Mouse (Mus musculus) gonadal fat pad, adult 2 months (tissue): Measurements from ENCODE around the gene P3h1. TPM values are rescaled to one million over a fixed set of nuclear protein-coding genes. Genes with fewer than 3 reads are reported as not detected.
A peak's percentile ranks its signal among the peaks of the same experiment; 100 is the strongest.

Source experiments
- DNase-seq: peaks from one replicate; pipeline ENCODE4 v3.0.0-alpha.2; 2012; ENCODE audit warnings: low read depth
- polyA plus RNA-seq: library from polyadenylated mRNA; depleted of rRNA; stranded (reverse); fragments of >200 nt; gene quantifications from 2 replicates; pipeline ENCODE4 v1.2.3, GENCODE M21; 2012; rRNA removed

Gene P3h1
- polyA plus RNA-seq: 21.0 and 26.6 TPM in 2 replicates

GRCm38 (mm10) chr4:119232410-119233255 is at the start of gene P3h1, which contains the start of gene AU022252:
P3h1 (plus strand) TSS chr4:119232915.
AU022252 (minus strand) TSS chr4:119232712.
- peak; percentile 90 for DNase-seq

- no peak for DNase-seq
Observed at GRCm38 (mm10) chr4:119183525-119183924, 49.2 kb upstream of the P3h1 start.

DNA sequence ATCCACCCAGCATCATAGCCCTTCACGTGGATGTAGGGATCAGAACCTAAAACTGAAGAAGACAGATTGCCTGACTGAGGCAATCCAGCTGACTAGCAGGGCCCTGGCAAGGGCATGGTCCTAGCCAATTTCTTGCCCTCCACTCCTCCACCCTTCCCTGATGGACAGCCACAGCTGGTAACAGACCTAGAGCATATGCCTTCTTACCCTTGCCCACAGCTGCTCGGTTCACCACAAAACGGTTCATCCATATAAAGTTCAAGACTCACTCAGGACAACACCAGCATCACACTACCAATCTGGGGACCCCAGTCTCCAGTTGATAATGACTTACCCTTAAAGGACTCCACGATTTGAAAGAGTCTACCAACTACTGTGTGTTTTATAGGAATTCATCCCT is 46.9 kb upstream of the P3h1 start:
- no peak for DNase-seq

- no peak for DNase-seq
Observed at GRCm38 (mm10) chr4:119188060-119188785, 44.5 kb upstream of the P3h1 start.

DNA sequence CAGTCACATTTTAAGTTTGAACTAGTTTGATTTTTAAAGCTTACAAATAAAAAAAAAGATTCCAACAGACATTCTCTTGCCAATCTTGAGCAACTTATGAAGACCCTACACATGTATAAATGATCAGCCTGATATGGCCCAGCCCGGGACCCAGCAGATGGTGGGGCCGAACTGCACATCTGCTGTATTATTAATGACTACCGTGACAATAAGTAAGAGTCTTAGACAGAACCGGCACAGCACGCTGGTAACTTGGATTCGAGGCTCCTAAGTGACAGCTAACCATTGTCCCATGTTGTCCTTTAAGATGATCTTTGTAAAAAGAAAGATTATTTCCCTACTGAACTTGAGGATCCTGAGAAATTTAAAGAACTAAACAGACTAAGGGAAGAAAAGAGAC is 43.3 kb upstream of the P3h1 start:
- no peak for DNase-seq

DNA sequence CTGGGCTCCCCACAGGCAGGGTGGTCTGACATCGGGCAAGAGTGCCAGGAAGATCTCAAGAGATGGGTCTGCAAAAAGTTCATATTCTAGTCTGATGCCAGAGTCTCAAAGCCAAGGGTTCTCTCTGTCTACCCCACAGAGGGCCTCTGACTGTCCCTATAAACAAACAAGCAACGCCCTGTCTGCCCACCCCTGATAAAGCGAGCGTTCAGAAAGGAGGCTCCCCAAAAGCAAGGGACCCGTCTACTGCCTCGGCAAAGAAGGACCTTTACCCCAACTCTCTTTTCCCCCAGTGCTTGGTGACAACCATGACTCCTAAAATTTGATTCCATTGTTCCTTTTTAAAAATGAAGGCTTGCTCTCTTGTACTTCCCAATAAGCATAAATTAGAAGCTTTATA is 42.9 kb upstream of the P3h1 start, which contains the start of gene Ermap:
TSS of gene Ermap (minus strand) at position 148 of the 400 bp plus-strand sequence.
- DNase-seq: no peak

- no peak for DNase-seq
Observed at GRCm38 (mm10) chr4:119190618-119191017, 42.1 kb upstream of the P3h1 start.

DNA sequence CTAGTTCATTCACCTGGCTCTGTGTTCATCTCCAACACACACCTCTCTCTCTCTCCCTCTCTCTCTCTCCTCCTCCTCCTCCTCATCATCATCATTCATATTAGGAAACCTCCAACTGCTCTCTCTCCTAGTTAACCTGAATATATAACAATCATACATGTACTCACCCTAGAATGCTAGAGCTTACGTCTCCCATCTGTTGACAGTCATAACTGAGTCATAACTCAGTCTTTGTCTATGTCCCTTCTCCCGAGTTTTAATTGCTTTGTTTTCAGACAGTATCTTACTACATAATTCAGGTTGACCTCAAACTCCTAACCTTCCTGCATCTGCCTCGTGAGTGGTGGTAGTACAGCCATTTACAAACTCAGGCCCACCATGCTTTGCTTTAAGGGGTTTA is 41.4 kb upstream of the P3h1 start:
- no peak for DNase-seq

- no peak for DNase-seq
Observed at GRCm38 (mm10) chr4:119192757-119193156, 40.0 kb upstream of the P3h1 start.

DNA sequence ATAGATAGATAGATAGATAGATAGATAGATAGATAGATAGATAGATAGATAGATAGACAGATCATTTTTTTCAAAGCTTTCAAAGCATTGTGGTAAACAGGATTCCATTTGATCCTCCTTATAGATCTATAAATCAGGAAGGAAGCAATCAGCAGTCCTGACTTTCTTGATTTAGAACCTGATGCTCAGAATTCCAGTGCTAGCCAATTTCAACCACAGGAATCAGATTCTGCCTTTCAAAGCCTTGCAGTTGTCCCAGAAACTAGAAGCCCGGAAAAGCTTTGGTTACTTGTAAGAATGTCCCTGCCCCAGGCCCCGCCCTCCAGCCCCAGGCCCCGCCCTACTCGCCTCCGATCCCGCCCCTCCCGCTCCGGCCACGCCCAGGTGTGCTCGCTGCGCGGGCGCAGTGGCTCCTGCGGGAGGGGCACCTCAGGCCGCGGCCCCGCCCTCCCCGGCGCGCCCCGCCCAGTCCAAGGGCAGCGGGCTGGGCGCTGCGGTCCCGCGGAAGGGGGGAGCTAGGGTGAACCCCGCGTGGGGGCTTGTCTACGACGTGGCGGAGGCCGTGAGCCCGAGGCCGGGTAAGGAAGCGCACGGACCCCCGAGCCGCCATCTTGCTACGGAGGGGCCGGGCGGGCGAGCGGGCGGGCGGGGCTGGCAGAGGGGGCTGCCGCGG is 37.7 kb upstream of the P3h1 start, which contains the start of gene Svbp:
TSS of gene Svbp (plus strand) at position 398 of the 673 bp plus-strand sequence.
- DNase-seq: no peak

DNA sequence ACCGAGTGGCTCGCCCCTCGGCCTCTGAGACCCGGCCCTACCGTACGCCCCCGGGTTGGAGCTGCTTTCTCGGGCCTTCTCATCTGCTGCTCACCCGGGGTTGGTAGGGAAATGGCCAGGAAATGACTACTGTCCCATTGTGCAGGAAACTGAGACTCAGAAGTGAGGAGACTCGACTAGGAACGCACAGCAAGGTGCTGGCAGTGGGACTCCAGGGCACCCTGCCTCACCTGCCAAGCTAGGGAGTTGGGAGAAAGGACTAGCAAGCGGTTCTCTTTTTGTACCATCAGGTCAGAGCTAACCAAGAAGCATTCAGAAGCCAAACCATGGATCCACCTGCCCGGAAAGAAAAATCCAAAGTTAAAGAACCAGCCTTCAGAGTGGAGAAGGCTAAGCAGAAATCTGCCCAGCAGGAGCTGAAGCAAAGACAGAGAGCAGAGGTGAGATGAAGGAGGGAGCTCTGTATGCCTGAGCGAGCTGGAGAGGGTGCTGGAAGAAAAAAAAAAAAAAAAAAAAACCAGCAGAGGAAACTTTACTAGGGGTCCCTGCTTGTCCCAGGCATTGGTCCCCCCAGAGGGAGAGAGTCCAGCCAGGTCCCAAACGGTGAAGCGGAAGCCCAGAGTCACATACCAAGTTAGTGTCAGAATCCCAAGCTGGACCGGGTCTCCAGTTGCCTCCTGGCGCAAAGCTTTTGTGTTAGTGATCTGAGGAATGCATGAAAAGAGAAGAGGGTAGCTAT is 37.0 kb upstream of the P3h1 start:
- DNase-seq: no peak

GRCm38 (mm10) chr4:119198105-119198504 is 34.6 kb upstream of the P3h1 start:
- no peak for DNase-seq

GRCm38 (mm10) chr4:119204672-119205071 is 28.0 kb upstream of the P3h1 start:
- no peak for DNase-seq

DNA sequence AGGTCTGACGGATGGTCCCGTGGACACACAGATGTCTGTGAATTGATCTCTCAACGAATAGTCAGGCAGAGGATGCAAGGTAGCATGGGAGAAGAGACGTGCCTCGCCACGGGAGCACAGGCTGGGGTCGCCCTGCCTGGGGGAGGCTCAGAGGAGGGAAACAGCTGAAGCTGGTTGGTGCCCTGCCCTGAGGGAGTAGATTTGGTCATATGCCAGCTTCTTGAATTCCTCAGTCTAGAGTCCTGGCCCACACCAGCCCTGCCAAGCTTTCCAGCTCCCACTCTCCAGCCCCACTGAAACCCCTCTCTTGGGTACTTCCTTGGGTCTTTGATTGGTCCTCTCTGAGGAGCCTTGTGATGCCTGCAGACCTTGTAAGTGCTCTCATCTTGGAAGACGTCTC is 16.0 kb upstream of the P3h1 start:
- DNase-seq: no peak

GRCm38 (mm10) chr4:119218169-119218568 is 14.5 kb upstream of the P3h1 start, which contains the start of gene Tmem269:
Tmem269 (minus strand) TSS chr4:119218217.
- DNase-seq: no peak

- DNase-seq: no peak
Observed at GRCm38 (mm10) chr4:119223696-119224095, 9.0 kb upstream of the P3h1 start.

- no peak for DNase-seq
Observed at GRCm38 (mm10) chr4:119224534-119224933, 8.2 kb upstream of the P3h1 start.

DNA sequence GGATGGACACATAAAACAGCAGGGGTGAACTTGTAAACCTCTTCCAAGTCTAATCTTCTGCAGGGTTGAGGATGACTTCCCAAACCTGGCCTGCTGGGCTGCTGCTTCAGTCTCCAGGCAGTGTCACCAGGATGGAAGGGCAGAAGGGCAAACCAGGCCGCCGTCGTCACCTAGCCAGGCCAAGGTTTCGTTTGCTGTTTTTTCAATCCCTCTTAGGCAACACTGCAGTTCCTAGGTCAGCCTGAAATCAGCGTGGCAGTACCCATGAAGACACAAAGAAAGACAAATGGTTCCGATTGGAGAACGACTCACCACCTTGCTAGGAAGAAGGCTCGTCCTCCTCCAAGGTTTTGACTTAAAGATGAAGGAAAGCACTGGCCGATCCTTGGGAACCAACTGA is 7.0 kb upstream of the P3h1 start:
- no peak for DNase-seq

DNA sequence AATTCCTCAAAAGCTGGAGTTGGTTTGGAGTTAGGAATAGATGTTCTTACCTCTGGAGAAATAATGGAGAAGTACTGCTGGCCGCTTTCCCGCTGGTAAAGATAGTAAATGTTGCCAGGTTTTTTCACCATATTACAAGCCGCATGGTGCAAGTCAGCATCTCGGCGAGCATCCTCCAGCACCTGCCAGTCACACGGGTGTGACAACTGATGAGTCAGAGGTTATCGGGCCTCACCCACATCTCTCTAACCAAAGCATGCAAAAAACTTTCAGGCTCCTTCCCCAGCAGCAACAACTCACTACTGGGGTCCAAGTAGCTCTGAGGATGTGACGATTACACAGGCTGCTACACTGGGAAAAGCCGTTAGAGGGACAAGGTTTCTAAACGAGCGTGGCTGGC is 6.0 kb upstream of the P3h1 start:
- DNase-seq: no peak

DNA sequence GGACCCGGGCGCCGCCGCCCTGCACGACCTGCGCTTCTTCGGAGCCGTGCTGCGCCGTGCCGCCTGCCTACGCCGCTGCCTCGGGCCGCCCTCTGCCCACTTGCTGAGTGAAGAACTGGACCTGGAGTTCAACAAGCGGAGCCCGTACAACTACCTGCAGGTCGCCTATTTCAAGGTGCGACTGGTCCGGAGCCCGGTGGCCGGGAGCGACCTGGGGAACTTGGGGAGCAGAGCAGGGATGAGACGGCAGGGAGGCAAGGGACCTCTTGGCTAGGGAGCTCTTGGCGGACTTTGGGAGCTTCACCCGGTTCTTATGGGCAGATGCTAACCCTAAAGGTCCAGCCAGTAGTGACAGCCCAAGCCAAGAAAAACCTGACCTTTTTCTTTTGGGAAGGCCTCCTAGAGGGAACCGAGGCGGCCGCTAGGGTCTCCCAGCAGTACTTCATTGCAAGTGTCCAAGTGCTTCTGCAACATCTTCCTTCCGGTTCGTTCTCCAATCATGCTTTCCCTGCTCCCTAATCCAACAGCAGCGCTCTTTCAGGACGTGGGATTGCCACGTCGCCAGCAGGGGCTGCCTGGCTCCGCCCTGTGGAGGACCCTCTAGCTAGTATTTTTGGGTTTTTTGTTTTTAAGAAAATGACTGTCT is 664 bp downstream of the P3h1 start:
- no peak for DNase-seq

DNA sequence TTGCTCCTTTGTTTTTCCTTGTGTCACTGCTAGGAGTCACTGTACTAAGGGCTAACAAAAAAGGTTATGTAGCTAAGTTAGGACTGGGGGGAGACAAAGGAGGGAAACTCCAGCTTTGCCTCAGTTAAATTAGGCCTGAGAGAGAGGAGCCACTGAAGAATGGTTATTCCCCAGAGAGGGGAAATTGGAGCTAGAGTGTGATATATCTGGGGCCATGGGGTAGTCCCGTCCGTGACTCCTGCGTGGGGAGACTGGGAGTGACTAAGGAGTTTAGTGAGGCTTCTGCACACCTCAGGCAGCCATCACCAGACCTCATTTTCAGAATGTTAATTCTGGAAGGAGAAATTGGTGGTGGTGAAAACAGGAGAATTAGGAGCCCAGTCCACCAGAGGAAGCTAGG is 1.6 kb downstream of the P3h1 start:
- no peak for DNase-seq
